Mouse (Mus musculus) stomach, embryonic 14.5 days (tissue): ENCODE data around the gene A830005F24Rik. TPM values are rescaled to one million over a fixed set of nuclear protein-coding genes. Genes with fewer than 3 reads are reported as not detected.
A peak's percentile ranks its signal among the peaks of the same experiment; 100 is the strongest.

Experiments
- ATAC-seq: fragments of 200-750 bp; cut with Nextera tagmentation; 2 replicates; pipeline ENCODE4 v1.8.0; 2017; ENCODE audit warnings: low read depth, moderate TSS enrichment; ENCODE audit not compliant: insufficient number of reproducible peaks, insufficient read depth, low FRiP score
- H3K27ac ChIP-seq: fragments of 300-500 bp; sonication (generic); 2 replicates; pipeline ENCODE4 v1.5.1; 2014; ENCODE audit warnings: mild to moderate bottlenecking, low read length, moderate library complexity, mixed read lengths
- H3K27me3 ChIP-seq: fragments of 300-500 bp; sonication (generic); 2 replicates; pipeline ENCODE4 v1.6.1; 2014; ENCODE audit warnings: low read length, control low read depth, mixed read lengths; ENCODE audit not compliant: control insufficient read depth, insufficient read depth
- H3K36me3 ChIP-seq: fragments of 300-500 bp; sonication (generic); 2 replicates; pipeline ENCODE4 v1.6.1; 2014; ENCODE audit warnings: mild to moderate bottlenecking, control low read depth, low read length, moderate library complexity, mixed read lengths; ENCODE audit not compliant: control insufficient read depth, insufficient read depth
- H3K4me1 ChIP-seq: fragments of 300-500 bp; sonication (generic); 2 replicates; pipeline ENCODE4 v1.6.1; 2014; ENCODE audit warnings: low read length, control low read depth, mixed read lengths; ENCODE audit not compliant: control insufficient read depth, insufficient read depth
- H3K4me2 ChIP-seq: fragments of 300-500 bp; sonication (generic); replicated peaks from 2 replicates; pipeline ENCODE4 v1.6.1; 2014; ENCODE audit warnings: low read depth, low read length, control low read depth
- H3K4me3 ChIP-seq: fragments of 300-500 bp; sonication (generic); 2 replicates; pipeline ENCODE4 v1.5.1; 2014; ENCODE audit warnings: low read depth, low read length, control low read depth
- H3K9ac ChIP-seq: fragments of 300-500 bp; sonication (generic); replicated peaks from 2 replicates; pipeline ENCODE4 v1.6.1; 2014; ENCODE audit warnings: low read depth, mild to moderate bottlenecking, control low read depth, low read length, moderate library complexity, mixed read lengths
- H3K9me3 ChIP-seq: fragments of 300-500 bp; sonication (generic); 2 replicates; pipeline ENCODE4 v1.6.1; 2016; ENCODE audit warnings: low read depth, low read length, control low read depth; ENCODE audit not compliant: control insufficient read depth
- WGBS: fragments of 180-500 bp; shearing (Covaris S2); extraction: QIAGEN DNeasy Blood & Tissue Kit; methylation state at CpG from one replicate; pipeline ENCODE4 v1.1.7; 2014; 5-methylcytosine and 5-hydroxymethylcytosine counted together
- polyA plus RNA-seq: library from polyadenylated mRNA; unstranded; fragments of >200 nt; fragmentation: Nextera tagmentation; extraction: Ambion mirVana; gene quantifications from 2 replicates; pipeline ENCODE4 v1.2.1, GENCODE M21; 2014

Gene A830005F24Rik
- polyA plus RNA-seq, 1 experiment from 2014 or later = 1.6 TPM

DNA sequence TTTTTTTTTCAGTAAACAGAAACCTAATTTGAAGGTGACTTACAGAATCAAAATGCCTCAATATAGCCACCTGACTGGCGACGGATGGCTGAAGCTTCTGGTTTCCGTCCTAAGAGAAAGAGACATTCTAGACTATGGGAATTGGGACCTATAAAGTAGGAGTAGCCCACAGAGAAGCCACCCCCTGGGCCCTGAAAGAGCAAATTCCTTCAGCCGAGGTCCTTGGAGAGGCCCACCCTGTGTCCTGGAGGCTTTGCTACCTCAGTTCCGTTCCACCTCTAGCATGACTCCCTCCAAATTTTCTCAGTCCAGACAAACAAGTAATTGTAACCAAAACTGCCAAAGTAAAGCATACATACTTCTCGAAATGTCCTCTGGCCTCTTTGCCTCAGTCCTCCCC, 34.3 kb downstream of the A830005F24Rik start:
- no peak overlapping the region for H3K9ac ChIP-seq
- 90% methylated on average over 6 of the region's 6 CpGs for WGBS
- no peak overlapping the region for H3K4me2 ChIP-seq
- ATAC-seq = no peak
- peaks cover 19% of the 10 kb centered on the region; the same call in 1 of the 2 replicates for H3K4me1 ChIP-seq
- H3K36me3 ChIP-seq = no peaks in the 10 kb centered on the region
- no peaks in the 10 kb centered on the region for H3K27me3 ChIP-seq
- no peak overlapping the region for H3K4me3 ChIP-seq
- H3K9me3 ChIP-seq = no peaks in the 10 kb centered on the region
- 0 out of 2 replicates have a peak overlapping the region, but pooled peaks have one; percentile 69 for H3K27ac ChIP-seq

- WGBS = 90% methylated on average over 5 of the region's 5 CpGs
These were observed 34.9 kb downstream of the A830005F24Rik start for GRCm38 (mm10) chr13:48548296-48548695.

GRCm38 (mm10) chr13:48552181-48553090, 39.1 kb downstream of the A830005F24Rik start:
- H3K27ac ChIP-seq = peak overlapping the region; percentile 97
- no peaks in the 10 kb centered on the region for H3K9me3 ChIP-seq
- no peak overlapping the region; the same call in 1 of the 2 replicates for H3K9ac ChIP-seq
- ATAC-seq = peak; percentile 83
- H3K4me3 ChIP-seq = no peak overlapping the region
- peaks cover 15% of the 10 kb centered on the region; the same call in 1 of the 2 replicates for H3K4me1 ChIP-seq
- WGBS = 34% methylated on average over 21 of the region's 21 CpGs
- no peaks in the 10 kb centered on the region for H3K36me3 ChIP-seq
- peak overlapping the region; percentile 43 for H3K4me2 ChIP-seq
- H3K27me3 ChIP-seq = no peaks in the 10 kb centered on the region

More at GRCm38 (mm10) chr13:48548296-48548695, 34.9 kb downstream of the A830005F24Rik start:
- H3K9ac ChIP-seq = no peak overlapping the region
- no peak overlapping the region for H3K4me2 ChIP-seq
- H3K27me3 ChIP-seq = no peaks in the 10 kb centered on the region
- H3K4me3 ChIP-seq = no peak overlapping the region
- no peaks in the 10 kb centered on the region for H3K36me3 ChIP-seq
- no peak for ATAC-seq
- H3K9me3 ChIP-seq = no peaks in the 10 kb centered on the region
- peaks cover 19% of the 10 kb centered on the region; the same call in 1 of the 2 replicates for H3K4me1 ChIP-seq
- no peak overlapping the region for H3K27ac ChIP-seq

DNA sequence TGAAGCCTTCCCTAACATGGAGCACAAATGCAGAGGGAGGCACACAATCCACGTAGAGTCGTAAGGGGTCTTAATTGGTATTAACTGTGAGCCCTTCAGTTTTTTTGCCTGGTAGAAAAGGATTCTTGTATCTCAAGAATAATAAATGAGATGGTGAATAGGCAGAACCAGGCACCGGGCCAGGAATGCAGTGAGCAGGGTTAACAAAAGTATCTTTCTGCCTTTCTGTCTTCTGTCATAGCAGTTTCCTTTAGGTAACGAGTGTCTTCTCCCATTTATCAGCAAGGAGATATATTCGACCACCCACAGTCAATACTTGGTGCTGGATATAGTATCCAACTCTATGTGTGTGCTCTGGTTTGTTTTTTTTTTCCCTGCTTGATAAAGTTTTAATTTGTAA, 40.1 kb downstream of the A830005F24Rik start:
- WGBS = 34% methylated on average over 5 of the region's 5 CpGs
- H3K9me3 ChIP-seq = no peaks in the 10 kb centered on the region
- 0 out of 2 replicates have a peak overlapping the region, but pooled peaks have one; percentile 43 for H3K4me2 ChIP-seq
- no peaks in the 10 kb centered on the region for H3K36me3 ChIP-seq
- peak overlapping the region; percentile 97 for H3K27ac ChIP-seq
- no peak for ATAC-seq
- no peak overlapping the region for H3K4me3 ChIP-seq
- H3K9ac ChIP-seq = no peak overlapping the region
- H3K27me3 ChIP-seq = no peaks in the 10 kb centered on the region
- peaks cover 15% of the 10 kb centered on the region; the same call in 1 of the 2 replicates for H3K4me1 ChIP-seq

DNA sequence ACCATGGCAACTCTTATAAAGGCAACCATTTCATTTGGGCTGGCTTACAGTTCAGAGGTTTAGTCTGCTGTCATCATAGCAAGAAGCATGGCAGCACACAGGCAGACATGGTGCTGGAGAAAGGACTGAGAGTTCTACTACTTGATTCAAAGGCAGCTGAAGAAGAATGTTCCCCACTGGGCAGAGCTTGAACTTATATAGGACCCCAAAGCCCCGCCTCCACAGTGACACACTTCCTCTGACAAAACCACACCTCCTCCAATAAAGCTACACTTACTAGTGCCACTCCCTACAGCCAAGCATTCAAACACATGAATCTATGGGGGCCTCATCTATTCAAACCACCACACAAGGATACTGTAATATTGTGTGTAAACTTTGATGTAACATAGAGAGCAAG, 41.2 kb downstream of the A830005F24Rik start:
- no peak overlapping the region for H3K4me2 ChIP-seq
- H3K9ac ChIP-seq = no peak overlapping the region
- H3K27ac ChIP-seq = no peak overlapping the region
- H3K27me3 ChIP-seq = no peaks in the 10 kb centered on the region
- whole genome bisulfite sequencing = 80% methylated on average over 1 of the region's 1 CpGs
- ATAC-seq = no peak
- H3K36me3 ChIP-seq = no peaks in the 10 kb centered on the region
- H3K4me1 ChIP-seq = peaks cover 15% of the 10 kb centered on the region; the same call in 1 of the 2 replicates
- H3K4me3 ChIP-seq = no peak overlapping the region
- no peaks in the 10 kb centered on the region for H3K9me3 ChIP-seq

DNA sequence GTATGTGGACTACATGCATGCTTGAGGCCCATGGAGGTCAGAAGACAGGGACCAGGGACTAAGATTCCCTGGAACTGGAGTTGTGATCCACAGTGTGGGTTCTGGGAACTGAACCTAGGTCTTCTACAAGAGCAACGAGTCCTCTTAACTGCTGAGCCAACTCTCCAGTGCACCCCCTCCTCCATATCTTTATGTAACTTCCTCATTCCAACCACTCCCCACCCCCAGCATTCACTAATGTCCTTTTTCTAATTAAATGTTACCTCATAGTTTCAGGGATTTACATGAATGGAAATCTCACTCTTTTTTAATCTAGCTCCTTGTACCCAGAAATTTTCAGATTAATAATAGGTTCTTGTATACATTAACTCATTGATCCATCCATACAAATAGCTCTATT, 42.6 kb downstream of the A830005F24Rik start:
- no peak for ATAC-seq
- no peaks in the 10 kb centered on the region for H3K9me3 ChIP-seq
- H3K4me1 ChIP-seq = peaks cover 15% of the 10 kb centered on the region; the same call in 1 of the 2 replicates
- no peaks in the 10 kb centered on the region for H3K36me3 ChIP-seq
- WGBS = 68% methylated on average over 1 of the region's 1 CpGs
- H3K27me3 ChIP-seq = no peaks in the 10 kb centered on the region
- H3K27ac ChIP-seq = no peak overlapping the region
- no peak overlapping the region for H3K4me2 ChIP-seq
- no peak overlapping the region for H3K4me3 ChIP-seq
- H3K9ac ChIP-seq = no peak overlapping the region

DNA sequence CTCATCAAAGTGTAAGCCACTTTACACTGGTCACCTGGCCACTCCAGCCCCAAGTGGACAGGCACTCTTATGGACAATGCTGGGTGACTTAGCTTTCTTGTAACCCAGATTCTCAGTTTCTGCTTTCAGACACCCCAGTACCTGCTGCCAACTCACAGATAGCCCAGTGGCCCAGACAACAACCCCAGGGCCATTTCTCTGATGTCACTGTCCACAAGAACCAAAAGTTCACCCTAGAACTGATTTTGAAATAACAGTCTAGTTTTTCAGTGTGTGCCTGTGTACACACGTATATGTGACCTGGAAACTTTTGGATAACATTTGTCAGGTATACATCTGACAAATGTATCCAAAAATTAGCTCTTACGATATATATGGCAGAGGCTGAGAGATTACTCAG, 48.1 kb downstream of the A830005F24Rik start:
- no peak overlapping the region for H3K9ac ChIP-seq
- 91% methylated on average over 2 of the region's 2 CpGs for WGBS

GRCm38 (mm10) chr13:48562336-48562735, 49.0 kb downstream of the A830005F24Rik start:
- Histone ChIP-seq H3K9me3 (no peaks in the 10 kb centered on the region), H3K36me3 (no peaks in the 10 kb centered on the region), H3K4me2 (no peak overlapping the region), H3K27ac (no peak overlapping the region), H3K4me3 (no peak overlapping the region), H3K9ac (no peak overlapping the region), H3K4me1 (peaks cover 9% of the 10 kb centered on the region; the same call in 1 of the 2 replicates), H3K27me3 (no peaks in the 10 kb centered on the region)
- ATAC-seq = no peak
- 82% methylated on average over 5 of the region's 5 CpGs for WGBS

More for the DNA sequence above, 48.1 kb downstream of the A830005F24Rik start:
- Histone ChIP-seq H3K9me3 (no peaks in the 10 kb centered on the region), H3K4me1 (peaks cover 9% of the 10 kb centered on the region; the same call in 1 of the 2 replicates), H3K4me2 (no peak overlapping the region), H3K27ac (no peak overlapping the region), H3K36me3 (no peaks in the 10 kb centered on the region), H3K4me3 (no peak overlapping the region), H3K27me3 (no peaks in the 10 kb centered on the region)
- ATAC-seq = no peak
